Mouse (Mus musculus): Measurements from ENCODE around the gene Elmo3.

The Elmo3 gene

DNA sequence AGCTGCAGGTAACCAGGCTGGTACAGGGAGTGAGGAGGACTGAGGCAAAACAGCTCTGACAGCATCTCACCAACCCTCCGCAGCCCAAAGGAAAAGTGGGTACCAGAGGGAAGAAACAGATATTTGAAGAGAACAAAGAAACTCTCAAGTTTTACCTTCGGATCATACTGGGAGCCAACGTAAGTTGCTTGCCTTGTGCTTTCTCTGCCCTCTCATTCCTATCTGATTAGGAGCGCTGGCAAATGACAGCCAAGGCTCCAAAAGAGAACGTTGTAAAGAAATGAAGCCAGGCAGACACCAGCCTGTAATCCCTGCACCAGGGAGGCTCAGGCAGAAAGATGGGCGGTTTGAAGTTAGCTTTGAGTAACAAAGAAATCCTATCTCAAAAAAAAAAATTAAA, 21.6 kb downstream of the Elmo3 start:
- no peak for DNase-seq (ENCODE audit: low read depth, low spot score)

DNA sequence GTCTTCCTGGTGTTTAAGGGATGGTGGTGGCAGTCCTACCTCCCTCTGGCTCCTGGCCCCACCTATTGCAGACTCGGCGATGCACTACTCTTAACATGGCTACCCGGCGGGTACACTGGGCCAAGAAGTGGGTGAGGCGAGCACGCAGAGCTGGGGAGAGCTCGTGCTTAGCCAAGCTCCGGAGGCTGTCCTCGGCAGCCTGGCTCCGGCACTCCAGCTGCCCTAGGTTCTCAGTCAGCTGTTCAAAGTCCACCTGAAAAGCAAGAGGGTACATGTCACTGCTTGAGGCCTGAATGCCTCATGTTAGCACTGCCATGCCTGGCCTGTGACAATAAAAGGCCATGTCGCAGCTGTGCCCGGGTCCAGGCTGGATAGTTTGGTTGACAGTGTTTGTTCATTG, 24.9 kb downstream of the Elmo3 start:
- DNase-seq (ENCODE audit: low read depth, low spot score), result no peak

DNA sequence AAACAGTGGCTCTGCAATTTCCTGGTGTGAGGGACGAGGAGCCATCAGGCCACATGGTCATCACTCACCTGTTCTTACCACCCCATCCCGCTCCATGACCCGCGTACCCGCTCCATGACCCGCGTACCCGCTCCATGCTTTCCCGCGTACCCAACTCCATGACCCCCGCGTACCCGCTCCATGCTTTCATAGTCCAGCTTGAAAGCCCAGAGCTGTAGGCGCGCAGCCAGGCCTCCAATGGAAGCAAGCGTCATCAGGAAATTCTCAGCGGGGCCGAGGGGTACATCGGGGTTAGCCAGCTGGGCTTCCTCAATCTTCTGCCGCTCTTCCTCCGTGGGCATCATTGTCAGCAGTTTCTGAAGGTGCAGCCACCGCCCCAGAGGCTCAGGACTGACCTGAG, 26.1 kb downstream of the Elmo3 start:
- no peak for DNase-seq (ENCODE audit: low read depth, low spot score)

DNA sequence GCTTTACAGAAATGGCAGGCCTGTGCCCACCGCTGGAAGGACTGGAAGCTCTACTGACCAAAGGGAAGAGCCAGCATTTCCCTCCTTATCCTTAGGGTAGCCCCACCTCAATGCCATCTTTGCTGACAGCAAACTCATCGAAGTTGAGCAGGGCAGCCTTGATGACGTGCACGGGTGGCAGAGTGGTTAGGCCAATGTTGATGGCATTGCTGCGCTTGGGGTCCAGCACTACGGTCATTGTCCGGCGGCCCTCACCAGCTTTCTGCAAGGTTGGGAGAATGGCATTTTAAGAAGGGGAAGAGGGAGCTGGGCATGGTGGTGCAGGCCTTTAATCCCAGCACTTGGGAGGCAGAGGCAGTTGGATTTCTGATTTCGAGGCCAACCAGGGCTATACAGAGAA, 26.5 kb downstream of the Elmo3 start:
- DNase-seq (ENCODE audit: low read depth, low spot score), result no peak

DNA sequence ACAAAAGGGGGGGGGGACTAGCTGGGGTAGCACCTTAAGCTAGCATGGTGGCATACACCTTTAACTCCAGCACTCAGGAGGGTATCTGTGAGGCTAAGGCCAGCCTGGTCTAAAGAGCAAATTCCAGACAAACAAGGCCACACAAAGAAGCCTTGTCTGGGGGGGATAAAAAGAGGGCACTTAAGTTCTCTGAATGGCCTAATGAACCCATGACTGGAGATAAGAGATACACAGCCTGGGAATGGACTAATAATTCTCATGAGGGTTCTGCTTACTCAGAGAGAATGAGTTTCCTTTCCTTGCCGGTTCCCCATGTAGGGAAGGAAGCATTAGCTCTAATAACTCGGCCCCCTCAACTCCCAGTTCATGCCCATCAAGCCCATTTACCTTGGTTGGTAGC, 27.1 kb downstream of the Elmo3 start:
- DNase-seq (ENCODE audit: low read depth, low spot score), result no peak

DNA sequence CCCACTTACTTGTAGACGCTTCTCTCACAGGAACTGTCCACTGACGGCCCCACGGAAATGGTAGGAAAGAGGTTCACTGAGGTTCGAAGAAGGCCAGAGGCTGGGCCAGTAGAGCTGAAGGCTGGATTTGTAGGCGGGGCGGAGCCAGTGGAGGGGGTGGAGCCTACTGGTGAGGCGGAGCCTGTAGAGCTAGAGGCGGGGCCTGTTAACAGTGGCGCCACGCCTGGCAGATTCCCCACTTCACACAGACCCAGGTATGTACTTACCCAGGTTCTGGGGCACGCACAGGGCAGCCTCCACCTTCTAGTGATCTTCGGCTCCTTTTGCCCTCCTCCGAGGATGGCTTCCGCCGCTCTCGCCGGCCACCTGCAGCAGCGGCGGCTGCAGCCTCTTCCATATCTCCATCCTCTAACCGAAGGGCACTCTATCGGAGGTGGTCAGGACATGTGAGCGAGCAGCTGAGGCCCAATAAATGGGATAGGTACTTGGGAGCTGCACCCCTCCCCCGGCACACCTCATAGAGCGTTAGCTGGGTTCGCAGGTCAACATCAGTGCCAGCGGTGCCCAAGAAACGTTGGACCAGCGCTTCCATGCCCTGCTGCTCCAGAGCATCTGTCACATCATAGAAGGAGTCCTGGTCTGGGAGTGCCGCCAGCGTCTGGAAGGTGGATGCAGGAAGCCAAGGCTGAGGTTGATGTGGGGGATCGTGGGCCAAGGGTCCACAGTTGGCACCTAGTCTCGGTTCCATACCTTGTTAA, 31.2 kb downstream of the Elmo3 start:
- DNase-seq (ENCODE audit: low read depth, low spot score), result no peak

DNA sequence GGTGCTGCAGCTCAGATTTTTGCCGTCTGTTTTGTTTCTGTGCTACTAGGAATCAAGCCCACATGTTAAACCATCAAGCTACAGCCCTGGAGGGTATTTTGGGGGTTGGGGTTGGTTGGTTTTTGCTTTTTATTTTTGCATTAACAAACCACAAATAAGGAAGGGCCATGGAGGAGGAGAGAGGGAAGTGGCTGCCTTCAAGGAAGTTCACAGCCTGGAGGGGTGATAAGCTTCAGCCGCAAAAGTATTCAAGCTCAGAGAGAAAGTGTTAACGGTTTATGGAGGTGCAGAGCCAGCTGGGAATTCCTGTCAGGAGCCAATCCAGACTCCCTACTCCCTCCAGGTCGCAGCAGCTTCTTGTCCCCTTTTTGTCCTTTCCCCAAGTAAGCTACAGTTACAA, 33.6 kb downstream of the Elmo3 start:
- DNase-seq (ENCODE audit: low read depth, low spot score), result no peak

DNA sequence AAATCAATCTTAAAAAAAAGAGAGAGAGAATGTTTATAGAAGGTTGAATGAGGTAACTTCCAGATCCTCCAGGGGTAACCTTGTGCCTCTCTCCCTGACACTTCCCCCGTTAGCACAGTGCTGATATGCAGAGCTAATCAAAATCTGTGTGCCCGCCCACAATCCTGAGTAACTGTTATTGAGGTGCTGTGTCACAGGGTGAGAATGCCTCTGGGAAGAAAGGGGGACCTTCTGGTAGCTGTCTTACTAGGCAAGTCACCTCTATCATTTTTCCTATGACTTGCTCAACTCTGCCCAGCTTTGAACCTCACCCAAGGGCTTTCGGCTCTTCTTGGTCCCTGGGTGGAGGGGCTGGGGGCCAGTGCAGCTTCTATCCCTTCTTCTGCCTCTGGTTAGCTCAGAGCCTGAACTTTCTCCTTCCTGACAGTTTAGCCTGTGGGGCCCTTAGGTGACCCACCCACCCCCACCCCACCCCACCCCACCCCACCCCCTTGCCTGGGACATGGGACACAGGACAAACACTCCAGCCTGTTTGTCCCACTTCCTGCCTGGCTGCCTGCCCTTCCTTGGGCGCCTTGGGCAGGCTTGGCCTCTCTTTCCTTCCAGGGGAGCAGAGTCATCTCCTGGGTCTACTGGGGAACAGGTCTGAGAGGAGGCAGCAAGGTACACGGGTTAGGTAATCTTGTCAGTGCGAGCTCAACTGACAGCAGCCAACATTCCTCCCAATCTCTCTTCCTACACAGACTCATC, 34.7 kb downstream of the Elmo3 start:
- DNase-seq (ENCODE audit: low read depth, low spot score), result no peak

DNA sequence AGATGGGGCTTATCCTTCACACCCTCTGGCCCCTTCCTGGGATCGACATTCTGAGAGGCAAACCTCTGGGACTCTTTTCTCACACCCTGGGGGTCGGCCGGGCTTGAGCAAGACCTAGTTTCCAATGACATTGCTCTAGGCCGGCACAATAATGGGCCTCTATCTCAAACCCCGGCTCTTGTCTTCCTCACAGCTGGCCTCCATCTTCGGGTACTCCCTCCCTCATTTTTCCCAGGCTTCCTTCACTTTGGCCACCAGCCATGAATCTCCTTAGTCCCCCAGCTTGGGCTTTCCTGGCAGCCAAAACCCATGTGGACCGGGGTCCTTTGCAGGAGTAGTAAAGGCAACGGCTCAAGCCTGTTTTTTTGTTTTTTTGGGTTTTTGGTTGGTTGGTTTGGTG, 36.0 kb downstream of the Elmo3 start:
- DNase-seq (ENCODE audit: low read depth, low spot score), result no peak

DNA sequence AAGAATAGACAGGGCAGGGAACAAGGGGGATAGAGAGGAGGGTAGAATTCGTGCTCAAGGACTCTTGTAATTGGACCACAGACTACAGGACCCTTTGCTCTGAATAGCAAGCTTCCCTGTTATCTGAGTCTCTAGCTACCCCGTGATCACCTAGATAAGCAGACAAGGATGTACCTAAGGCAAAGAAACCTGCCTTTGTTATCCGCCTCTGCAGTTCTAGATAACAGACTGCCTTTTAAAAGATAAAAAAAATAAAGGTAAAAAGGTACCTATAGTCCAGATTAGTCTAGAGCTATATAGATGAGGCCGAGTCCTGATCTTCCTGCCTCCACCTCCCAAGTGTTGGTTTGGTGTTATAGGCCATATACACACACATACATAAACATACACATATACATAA, 37.4 kb downstream of the Elmo3 start:
- DNase-seq (ENCODE audit: low read depth, low spot score), result no peak

DNA sequence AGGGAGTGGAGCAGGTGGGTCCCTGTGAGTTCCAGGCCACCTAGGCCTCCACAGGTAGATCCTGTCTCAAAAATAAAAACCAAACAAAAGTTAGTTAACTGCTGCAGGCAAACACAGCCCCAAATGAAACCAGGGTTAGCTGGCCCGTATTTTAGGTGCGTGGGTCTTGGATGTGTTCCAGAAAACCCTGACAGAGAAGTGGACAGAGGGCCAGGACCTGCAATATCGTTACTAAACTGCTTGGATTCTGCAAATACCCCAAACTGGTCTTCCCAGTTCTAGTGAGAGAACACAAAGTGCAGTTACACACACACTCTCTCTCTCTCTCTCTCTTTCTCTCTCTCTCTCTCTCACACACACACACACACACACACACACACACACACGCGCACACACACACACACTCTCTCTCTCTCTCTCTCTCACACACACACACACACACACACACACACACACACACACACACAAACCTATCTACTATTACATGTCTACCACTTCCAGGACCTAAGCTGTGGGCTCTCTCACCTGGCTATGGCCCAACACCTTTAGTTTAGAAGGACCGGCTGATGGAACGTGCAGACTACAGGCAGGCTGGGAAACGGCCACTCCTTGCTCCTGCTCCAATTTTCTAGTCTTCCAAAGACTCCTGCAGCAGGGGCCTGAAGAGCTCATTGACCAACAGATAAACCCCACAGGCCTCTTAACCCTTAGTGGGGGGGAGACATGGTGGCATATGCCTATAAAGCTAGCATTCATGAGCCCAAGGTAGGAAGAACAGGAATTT, 38.6 kb downstream of the Elmo3 start:
- no peak for DNase-seq (ENCODE audit: low read depth, low spot score)

DNA sequence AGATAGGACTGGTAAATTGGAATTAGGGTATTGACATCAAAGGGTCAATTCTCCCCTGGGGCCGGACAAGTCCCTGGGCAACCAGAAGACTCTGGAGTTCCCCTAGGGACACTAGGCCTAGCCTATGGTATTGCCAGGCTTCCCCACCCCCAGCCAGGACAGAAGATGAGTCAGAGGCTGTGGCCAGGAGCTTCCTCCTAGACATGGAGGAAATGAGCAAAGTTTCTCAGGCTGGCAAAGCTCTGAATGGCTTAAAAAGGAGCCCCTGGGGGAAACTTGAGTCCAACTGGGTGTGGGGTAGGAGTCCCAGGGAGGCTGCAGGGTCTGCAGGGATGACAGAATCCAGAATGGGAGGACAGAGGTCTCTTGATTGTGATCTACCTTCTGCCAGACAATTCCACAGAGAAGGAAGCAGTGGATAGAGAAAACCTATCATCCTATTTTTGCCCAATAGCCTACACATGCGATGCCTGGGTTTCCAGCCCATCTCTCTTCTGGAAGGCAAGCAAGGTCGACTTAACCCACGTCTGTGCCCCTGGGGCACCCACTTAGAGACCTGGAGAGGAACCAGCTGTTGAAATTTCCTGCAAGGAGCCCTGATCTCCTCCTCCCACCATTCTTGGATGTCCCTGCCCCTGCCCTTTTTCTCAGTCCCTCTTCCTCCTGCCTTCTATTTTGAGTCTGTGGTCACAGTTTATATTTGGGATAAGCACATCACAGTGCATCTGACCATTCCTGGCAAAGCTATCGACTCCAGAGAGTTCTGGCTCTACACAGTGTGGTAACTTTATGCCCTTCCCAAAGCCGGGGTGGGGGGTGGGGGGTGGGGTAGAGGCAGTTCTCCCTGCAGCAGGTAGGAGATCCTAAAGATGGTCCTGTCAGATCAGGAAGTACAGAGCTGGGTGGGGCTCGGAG, 39.9 kb downstream of the Elmo3 start:
- peak; percentile 88 for DNase-seq (ENCODE audit: low read depth, low spot score)

DNA sequence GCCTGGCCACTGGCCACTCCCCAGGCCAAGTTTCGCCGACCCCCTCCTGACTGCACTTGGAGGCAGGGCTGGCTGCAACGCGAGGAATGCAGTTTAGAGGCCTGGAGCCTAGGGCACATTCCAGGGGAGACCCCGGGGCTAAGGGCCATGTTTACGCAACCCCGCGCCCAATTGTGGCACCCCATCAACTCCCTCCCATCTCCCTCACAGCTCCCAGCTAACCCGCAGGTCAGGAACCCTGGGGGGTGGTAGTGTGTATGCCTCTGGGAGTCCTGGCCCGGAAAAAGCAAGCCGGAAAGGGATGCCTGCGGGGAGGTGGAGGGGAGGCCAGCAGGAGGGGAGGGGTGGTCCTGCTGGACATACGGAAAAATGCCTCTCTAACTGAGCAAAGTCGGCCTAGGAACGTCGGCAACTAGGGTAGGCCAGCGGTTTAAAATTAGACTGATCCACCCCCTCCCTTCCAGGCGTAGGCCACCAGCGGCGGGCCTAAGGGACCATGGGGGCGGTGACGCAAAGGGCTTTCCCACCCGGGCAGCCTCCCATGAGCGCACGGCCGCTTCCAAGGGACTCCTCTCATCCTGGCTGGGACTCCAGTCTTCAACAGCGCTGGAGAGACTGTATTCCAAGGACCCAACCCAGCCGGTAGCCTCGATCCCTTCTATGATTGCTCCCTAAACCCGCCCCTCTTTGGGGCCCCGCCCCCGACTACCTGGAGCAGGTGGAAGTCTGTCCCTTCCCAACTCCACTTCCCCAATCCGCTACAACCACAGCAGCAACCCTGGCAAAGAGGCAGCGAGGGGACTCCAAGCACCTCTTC, 41.4 kb downstream of the Elmo3 start:
- DNase-seq (ENCODE audit: low read depth, low spot score), result peak; percentile 79

DNA sequence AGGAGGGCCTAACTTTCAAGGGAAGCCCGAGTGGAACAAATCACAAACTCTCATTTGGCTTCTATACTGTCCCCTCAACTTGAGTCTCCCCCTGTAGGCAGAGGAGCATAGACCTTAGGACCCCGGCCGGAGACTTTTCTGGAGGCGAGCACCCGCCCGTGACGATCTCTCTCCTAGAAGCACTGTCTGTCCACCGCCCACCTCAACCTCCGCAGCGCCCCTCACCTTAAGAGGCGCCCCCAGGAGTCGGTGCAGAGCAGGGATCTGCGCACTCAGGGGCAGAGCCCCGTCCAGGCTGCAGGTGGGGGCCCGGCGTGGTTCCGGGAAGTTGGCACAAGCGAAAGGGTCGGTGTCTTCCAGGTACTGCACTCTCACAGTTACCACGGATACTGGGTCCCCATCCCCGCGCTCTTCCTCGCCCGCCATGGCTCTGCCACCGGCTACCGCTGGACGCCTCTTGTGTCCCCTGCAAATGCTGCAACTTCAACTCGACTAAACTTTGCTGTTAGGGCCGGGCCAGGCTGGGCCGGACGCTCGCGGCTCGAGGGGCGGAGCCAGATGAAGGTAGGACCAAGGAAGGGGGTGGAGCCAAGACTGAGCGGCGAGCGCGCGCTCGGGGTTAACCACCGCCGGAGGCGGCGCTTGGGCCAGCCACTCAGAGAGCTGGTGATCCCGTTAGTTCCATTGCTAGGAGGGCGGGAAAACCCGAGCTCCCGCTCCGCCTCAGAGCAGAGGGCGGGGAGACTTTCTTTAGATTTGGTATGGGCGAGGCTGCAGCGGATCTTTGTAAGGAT, 42.2 kb downstream of the Elmo3 start, which contains the start of gene Fhod1:
Fhod1 (minus strand) TSS at position 526 of the 794 bp plus-strand sequence.
- peak; percentile 92 for DNase-seq (ENCODE audit: low read depth, low spot score)

DNA sequence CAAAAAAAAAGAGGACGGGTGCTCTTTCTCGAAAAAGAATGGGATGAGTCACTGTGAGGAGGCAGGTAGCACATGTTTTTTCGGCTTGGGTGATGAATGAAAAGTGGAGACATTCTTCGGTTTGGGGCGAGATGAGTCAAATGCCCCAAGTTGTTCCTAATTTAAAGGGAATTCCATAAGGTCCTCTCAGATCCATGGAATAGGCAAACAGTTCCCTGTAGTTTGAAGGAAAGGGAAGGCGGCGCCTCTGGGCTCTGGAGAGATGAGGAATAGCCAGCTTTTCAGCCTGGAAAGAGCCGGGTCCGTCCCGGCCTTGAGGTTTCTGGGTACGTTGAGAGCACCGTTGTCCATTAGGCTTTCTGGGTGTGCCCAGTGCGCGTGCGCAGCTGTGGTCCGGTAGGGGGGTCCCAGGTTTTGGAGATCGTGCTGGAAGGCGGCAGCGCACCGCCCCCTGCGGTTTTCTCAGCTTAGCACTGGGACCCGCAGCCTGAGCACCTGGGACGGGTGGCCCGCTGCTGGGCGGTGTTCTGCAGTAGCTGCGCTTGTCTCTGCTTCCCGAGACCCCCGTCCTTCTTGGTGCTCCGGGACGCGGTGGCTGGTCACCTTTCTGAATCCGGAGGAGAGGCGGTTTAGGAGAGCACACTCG, 43.2 kb downstream of the Elmo3 start, which contains the start of gene Slc9a5:
Slc9a5 (plus strand) TSS at position 394 of the 646 bp plus-strand sequence.
- no peak for DNase-seq (ENCODE audit: low read depth, low spot score)

DNA sequence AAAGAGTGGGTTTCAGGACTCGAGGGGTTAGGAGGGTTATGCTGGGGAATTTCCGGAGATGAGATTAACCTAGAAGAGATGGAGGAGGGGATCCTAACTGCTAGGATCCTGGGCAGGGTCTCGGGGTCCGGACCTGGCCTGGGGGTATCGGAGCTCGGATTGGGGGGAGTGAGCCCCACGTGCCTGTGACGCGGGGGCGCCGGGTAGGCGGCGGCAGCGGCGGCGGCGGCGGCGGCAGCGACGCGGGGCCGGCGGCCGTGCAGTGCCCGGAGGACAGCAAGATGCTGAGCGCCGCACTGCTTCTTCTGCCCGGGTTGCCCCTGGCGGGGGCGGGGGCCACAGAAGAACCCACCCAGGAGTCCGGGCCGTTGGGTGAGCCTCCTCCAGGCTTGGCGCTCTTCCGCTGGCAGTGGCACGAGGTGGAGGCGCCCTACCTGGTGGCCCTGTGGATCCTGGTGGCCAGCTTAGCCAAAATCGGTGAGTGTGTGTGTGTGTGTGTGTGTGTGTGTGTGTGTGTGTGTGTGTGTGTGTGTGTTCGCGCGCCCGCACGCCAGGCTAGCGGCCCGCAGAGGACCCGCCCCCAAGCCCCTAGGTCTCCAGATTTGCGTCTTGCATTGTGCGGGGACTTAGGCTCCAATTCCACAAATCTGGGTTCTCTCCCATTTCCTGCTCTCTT, 43.8 kb downstream of the Elmo3 start:
- DNase-seq (ENCODE audit: low read depth, low spot score), result no peak

DNA sequence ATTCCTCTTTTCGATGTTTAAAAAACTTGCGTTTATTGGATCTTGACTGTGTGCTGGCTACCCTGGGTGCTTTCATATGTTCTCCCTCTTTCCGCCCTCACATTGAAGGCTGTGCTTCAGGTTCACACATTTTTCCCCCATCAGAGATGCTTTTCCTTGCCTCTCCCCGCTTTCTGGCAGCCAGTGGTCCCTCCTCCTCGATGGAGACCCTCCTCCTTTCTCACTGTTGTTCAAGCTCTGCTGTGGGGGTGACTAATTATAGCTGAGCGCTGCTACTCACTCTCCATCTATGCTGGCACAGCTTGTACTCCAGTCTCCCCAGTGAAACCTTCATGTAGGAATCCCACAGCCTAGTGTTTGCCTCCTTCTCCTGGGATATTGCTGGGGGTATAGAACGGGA, 44.8 kb downstream of the Elmo3 start:
- no peak for DNase-seq (ENCODE audit: low read depth, low spot score)

DNA sequence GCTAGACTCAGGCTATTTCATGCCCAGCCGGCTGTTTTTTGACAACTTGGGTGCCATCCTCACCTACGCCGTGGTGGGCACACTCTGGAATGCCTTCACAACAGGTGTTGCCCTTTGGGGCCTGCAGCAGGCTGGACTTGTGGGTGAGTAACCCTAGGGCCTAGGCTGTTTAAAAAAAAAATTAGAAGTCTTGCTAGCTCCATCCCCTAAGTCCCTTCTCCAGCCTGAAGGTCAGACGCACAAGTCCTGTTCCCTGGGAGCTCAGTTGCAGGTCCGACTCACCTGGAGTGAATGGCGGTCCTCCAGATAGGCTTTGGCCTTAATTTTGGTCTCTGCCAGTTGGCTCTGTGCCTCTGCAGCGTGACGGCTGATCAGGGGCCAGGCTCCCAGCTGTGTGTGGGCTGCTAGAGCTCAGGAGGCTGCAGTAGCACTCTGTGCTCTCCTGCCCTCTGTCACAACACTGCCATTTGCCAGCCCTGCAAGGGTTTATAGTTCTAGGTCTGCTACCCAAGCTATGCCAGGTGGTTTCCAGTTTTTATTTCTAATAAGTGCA, 48.3 kb downstream of the Elmo3 start:
- no peak for DNase-seq (ENCODE audit: low read depth, low spot score)

Data from skeletal muscle tissue, adult 2 months (tissue).